Mouse (Mus musculus) embryo, embryonic 11.5 days (tissue): ENCODE data around the gene Slc39a10.
A peak's percentile ranks its signal among the peaks of the same experiment; 100 is the strongest.
"Not testable (repeated sequence)": the region's sequence is repeated elsewhere in the genome, so short reads cannot be mapped to it uniquely, and the experiment has no call there.

Experiments
- DNase-seq: peaks from one replicate; pipeline ENCODE4 v3.0.0-alpha.2; 2012; ENCODE audit warnings: low read depth, low spot score

Gene Slc39a10

DNA sequence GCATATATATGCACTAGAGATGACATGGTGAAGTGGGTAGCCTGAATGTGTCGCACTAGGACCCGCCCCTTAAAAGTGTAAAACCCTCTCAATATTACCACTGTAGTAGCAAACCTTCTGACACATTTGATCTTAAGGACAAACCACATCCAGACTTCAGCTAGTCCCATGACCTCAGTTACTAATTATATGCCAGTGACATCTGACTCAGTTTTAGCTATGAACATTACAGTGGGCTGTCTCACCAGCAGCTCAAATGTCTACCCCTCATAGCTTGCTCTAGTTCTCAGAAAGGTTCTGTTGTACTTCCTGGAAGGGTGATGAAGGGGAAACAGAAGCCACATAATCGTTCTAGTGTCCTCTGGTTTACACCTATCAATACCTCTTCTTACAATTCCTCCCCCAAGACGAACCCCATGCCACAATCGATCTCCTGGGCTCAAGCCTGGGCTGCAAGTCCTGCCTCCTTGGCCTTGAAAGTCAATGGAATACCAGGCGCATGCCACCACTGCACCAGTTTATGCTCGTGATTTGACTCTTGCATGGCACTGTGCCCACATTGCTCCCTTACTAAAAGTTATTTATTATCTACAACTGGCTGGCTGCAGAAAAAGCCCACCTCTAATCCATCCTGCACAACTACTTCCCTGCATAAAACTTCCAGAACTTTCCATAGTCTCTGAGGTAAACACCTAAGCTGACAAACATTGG is 28.3 kb downstream of the Slc39a10 start:
- DNase-seq = no peak

DNA sequence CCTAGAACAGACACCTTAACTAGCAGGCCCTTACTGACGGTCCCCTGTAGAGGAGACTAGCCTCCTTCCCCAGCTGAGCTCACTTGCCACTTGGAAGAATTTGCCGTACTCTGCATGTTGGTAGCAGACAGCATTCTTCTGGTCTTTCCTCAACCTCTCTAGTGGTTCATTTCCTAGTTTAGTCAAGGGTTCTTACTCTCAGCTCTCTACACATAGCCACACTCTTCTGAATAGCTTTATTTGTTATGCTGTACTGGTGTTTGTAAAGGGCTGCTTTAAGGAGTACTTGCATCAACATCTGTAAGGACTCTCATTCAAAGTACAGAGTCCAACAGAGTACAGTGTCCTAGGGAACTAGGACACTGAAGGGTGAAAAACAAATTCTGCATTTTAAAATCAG is 29.2 kb downstream of the Slc39a10 start:
- no peak for DNase-seq

DNA sequence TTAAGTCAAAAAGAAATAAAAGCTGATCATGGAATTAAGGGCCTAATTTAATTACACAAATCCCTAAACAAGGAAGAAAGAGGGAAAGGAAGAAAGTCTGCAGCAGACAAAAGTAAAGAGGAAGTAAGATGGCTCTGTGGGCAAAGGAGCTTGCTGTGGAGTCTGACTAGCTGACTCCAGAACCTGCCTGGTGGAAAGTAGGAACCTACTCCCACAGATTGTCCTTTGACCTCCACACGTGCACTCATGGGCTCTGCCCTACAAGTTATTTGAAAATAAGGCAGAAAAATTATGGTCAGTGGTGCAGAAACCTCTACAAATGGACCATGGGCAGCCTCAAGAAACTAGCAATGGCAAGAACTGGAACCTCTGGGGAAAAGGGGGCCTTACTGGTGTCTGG is 32.6 kb downstream of the Slc39a10 start:
- DNase-seq = no peak

- DNase-seq = no peak
These were observed 34.1 kb downstream of the Slc39a10 start for GRCm38 (mm10) chr1:46858579-46858978.

- DNase-seq = no peak
These were observed 36.2 kb downstream of the Slc39a10 start for GRCm38 (mm10) chr1:46856498-46856897.

- no peak for DNase-seq
These were observed 38.4 kb downstream of the Slc39a10 start for GRCm38 (mm10) chr1:46854036-46854900.

GRCm38 (mm10) chr1:46853317-46854035 is 39.2 kb downstream of the Slc39a10 start:
- DNase-seq = peak; percentile 93

GRCm38 (mm10) chr1:46852600-46853272 is 39.9 kb downstream of the Slc39a10 start:
- DNase-seq = no peak

DNA sequence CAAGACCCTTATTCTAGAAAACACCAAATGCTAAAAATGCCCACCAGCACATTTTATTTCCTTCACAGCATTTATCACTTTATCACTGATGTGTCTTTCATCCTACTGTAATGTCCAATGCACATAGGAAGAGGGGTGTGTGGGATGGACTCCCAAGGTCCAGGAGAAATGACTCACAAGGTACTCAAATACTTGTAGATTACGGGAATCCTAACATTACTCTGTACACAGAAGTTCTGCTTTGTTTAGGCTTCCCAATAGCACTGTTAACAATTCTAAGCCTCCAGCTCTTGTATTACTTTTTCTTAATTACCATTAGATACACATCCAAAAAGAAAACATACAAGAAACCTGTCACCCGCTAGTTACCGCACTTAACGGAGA is 40.4 kb downstream of the Slc39a10 start:
- DNase-seq = no peak

DNA sequence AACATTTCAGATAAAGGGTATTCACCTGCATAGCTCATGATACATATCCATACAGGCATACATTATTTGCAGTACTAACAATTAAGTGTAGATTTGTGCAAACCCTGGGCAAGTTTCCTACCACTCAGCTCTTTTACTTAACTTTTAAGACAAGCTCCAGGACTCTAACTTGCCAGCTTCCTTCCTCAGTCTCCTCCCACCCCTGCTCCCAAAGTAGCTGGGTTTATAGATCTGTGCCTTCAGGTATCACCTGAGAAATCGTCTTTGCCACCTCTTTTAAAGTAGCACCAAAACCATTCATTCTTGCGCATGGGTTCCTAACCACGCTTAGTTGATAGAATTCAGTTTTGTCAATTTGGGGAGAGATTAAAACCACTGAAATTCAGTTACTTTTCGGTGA is 41.1 kb downstream of the Slc39a10 start:
- no peak for DNase-seq

- no peak for DNase-seq
These were observed 42.9 kb downstream of the Slc39a10 start for GRCm38 (mm10) chr1:46849758-46850157.

DNA sequence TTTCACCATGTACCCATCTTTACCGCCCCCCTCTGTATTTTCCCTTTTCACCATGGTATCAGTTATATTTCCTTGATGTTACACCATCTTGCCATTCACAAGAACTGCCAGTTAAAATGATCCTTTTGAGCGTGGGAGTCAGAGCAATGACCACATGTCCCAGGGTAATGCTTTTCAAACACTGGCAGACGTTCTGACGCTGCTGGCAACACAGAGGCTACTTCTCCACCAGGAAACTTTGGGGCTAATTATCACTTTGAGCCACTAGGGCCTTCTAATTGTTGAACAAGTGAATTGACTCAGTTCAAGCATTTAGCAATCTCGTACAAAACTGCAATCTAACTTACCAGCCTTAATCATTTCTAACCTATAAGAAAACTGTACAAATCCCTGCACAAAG is 47.4 kb downstream of the Slc39a10 start:
- DNase-seq = no peak

DNA sequence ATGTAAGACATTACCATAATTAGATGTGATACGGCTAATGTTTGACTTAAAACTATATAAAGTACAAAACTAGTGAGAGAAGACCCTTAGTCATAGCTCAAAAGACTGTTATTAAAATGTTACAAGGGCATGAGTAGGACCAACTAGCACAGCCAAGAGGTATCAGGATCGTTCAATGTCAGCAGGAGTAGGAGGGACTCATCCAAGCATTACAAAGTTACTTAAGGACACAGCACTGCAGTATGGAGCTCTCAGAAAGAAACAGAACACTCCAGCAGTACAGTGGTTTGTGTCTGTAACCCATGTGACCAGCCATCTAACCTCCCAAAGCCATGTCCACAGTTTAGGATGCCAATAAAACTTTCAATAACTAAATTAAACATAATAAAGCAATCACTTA is 48.4 kb downstream of the Slc39a10 start:
- DNase-seq = no peak

DNA sequence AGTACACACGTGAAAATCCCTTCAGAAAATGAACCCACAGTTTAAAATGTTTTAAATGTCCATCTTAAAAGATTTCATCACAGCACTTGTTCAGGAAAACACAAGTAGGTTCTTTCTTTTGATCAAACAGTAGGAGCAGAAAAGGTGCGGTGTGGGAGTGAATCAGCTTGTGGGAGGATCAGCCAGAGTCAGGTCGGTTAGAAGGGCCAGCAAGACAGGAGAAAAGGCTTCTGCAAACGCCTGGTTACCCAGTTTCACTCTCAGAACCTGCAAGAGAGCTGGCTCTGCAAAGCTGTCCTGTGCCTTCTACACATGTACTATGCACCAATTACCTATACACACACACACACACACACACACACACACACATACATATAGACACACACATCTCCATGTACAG is 49.2 kb downstream of the Slc39a10 start:
- no peak for DNase-seq

DNA sequence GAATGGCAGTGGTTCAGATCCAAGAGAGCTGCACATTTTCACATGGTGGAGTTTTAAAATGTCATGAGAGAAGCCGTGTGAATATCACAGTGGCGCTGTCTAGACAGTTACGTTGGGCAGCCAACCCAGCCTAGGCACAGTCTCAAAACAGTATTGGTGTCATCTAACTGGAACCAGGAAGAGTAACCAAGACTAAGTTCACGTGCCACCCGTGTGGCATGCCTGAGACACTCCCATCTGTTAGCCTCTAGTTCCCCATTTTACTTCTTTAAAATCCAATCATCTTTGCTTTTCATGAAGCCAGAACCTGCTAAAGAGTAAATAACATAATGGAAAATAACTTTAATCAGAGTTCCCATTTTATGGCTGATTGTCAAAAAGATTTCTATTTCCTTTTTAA is 60.7 kb downstream of the Slc39a10 start:
- DNase-seq = no peak

- DNase-seq = no peak
These were observed 62.4 kb downstream of the Slc39a10 start for GRCm38 (mm10) chr1:46830066-46830843.

- DNase-seq = no peak
These were observed 70.2 kb downstream of the Slc39a10 start for GRCm38 (mm10) chr1:46822256-46822972.

DNA sequence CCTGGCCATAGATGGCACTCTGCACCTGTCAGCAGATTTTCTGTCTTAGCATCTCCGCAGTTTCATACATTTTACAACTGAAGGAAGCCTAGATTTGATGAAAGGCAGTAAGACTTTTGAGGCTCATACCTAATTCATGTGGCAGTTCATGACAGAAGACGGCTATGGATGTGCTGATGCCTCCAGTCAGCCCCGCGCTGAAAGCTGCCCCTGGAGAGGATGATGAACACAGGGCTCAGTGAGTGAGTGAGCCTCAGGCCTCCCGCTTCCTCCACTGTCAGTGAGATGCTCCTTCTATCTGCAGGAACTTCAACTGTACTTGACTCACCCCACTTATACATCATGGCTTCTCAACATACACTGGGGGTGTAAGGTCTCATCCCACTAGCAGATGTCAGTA is 74.7 kb downstream of the Slc39a10 start:
- no peak for DNase-seq

DNA sequence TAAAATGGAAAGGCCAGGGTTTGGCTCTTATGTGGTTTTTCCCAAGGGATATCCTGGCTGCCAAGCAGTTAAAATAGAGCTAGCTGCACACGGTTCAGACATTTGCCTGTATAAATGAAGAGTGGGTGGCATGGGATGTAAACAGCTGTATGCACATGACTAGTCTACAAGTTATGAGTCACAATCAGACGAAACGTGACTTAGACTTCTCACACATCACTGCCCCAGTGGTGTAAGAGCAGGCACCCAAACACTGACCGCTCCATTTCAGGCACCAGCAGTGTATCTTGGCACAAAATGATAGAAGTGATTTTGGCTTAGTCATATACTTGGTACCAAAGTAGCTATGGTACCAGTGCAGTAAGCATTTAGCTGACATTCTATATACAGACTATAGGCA is 84.0 kb downstream of the Slc39a10 start:
- not testable (repeated sequence) for DNase-seq

DNA sequence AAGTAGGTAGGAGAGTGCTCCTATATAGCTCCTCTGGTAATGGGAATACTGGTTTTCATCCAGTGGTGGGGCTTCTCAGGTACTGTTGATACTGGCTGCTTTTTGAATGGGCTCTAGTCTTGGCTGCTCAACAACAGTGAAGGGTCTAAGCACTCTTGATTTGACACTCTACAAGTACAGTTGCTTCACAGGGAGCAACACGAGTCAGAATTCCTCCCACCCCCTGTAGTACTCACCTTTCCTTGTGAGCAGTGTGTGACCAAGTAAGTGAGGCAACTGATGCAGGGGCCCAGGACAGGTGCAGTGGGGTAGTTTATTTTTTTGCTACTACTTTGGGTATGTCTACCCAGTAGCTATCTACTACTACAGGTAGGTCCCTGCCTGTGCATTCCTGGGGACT is 87.6 kb downstream of the Slc39a10 start:
- no peak for DNase-seq
